Mouse (Mus musculus) small intestine, adult 2 months (tissue): ENCODE data around the gene Cacna1d.

Experiments
- CTCF ChIP-seq: fragments of 200-500 bp; IDR thresholded peaks from 2 replicates; pipeline ENCODE4 v1.5.1; 2012; ENCODE audit warnings: low read depth, mild to moderate bottlenecking, control low read depth, inconsistent platforms, low read length, moderate library complexity, mixed read lengths; ENCODE audit not compliant: insufficient replicate concordance, insufficient read length; ENCODE audit errors: extremely low read depth
- POLR2A ChIP-seq: fragments of 200-500 bp; IDR thresholded peaks from 2 replicates; pipeline ENCODE4 v1.6.1; 2012; ENCODE audit warnings: low read depth, mild to moderate bottlenecking, control low read depth, inconsistent platforms, low read length, moderate library complexity

GRCm38 (mm10) chr14:30523356-30523755 lies 32.1 kb upstream of the Cacna1d start:
- no peak for TF ChIP-seq POLR2A
- no peak for TF ChIP-seq CTCF
